Mouse (Mus musculus): ENCODE measurements around the gene Trabd.

The Trabd gene

GRCm38 (mm10) chr15:89128382-89129350 lies 53.7 kb downstream of the Trabd start, which contains the start of gene Hdac10:
Hdac10 (minus strand) TSS chr15:89128700.
- peak; percentile 88 for DNase-seq

GRCm38 (mm10) chr15:89130245-89130644 lies 55.3 kb downstream of the Trabd start:
- no peak for DNase-seq

- DNase-seq, result no peak
Measured at GRCm38 (mm10) chr15:89131316-89131715, 56.4 kb downstream of the Trabd start.

All from kidney, postnatal 14 days (tissue).